Mouse (Mus musculus) kidney, postnatal 10 days (tissue): Measurements from ENCODE around the gene Gm10147.
"Not testable (repeated sequence)": the region's sequence is repeated elsewhere in the genome, so short reads cannot be mapped to it uniquely, and the experiment has no call there.

Experiments used
- DNase-seq: peaks from one replicate; pipeline ENCODE4 v3.0.0; 2021; ENCODE audit warnings: mixed read lengths

Gene Gm10147

GRCm38 (mm10) chrX:28607742-28608141 is at the start of gene Gm10147:
Gm10147 (minus strand) TSS chrX:28607842.
- not testable (repeated sequence) for DNase-seq
